Mouse (Mus musculus) spleen, adult 2 months (tissue): ENCODE results near the gene Ttll11.

Experiments used
- CTCF ChIP-seq: fragments of 200-500 bp; IDR thresholded peaks from 2 replicates; pipeline ENCODE4 v1.5.1; 2011; ENCODE audit warnings: mild to moderate bottlenecking, inconsistent platforms; ENCODE audit not compliant: insufficient read depth, insufficient read length, insufficient replicate concordance; ENCODE audit errors: extremely low read depth
- POLR2A ChIP-seq: fragments of 200-500 bp; IDR thresholded peaks from 2 replicates; pipeline ENCODE4 v1.6.1; 2011; ENCODE audit warnings: low read depth, low read length, inconsistent platforms

DNA sequence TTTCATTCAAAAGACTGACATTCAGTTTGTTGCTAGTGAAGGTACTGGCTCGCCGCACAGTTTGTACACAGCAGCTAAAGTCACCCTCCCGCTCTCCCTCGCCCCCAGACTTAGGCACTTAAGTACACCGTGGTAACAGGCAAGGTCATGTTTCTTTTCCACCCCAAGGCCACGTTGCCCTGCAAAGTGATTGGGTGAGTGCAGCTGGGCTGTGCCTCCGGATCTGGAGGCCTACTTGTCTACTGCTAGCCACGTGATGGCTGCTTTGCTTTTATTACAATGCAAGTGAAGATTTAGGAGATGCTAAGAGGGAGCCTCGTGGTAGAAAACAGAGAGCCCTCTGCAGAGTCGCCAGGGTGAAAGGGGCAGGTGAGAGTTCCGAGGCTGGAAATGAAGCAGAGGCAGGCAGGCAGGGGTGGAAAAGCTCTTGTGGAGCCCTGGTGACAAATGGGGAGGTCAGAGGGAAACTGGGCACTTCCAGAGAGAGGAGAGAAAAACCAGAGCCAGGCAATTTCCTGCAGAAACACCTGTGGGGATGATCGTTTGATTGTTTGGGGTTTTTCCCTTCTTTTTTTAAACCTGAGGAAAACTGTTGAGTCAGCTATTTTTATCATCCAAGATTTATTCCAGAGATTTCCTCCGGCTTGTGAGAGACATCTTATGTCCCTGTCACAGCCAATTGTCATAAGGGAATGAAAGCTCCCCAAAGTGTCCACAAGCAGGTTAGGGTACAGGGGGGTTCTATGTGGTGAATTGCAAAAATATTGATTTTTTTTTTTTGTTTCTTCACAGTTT lies 135.6 kb downstream of the Ttll11 start:
- no peak for TF ChIP-seq POLR2A
- no peak for TF ChIP-seq CTCF
